Mouse (Mus musculus) midbrain, embryonic 12.5 days (tissue): ENCODE data around the gene Gabrb2. TPM values are rescaled to one million over a fixed set of nuclear protein-coding genes. Genes with fewer than 3 reads are reported as not detected.

Experiments
- ATAC-seq: fragments of 200-750 bp; cut with Nextera tagmentation; 2 replicates; pipeline ENCODE4 v1.8.0; 2017; ENCODE audit warnings: low read depth, moderate TSS enrichment, moderate library complexity; ENCODE audit not compliant: low FRiP score
- H3K27ac ChIP-seq: fragments of 300-500 bp; sonication (generic); replicated peaks from 2 replicates; pipeline ENCODE4 v1.5.1; 2016; ENCODE audit warnings: mild to moderate bottlenecking
- H3K27me3 ChIP-seq: fragments of 300-500 bp; sonication (generic); 2 replicates; pipeline ENCODE4 v1.6.1; 2016; ENCODE audit warnings: mild to moderate bottlenecking
- H3K36me3 ChIP-seq: fragments of 300-500 bp; sonication (generic); 2 replicates; pipeline ENCODE4 v1.6.1; 2016
- H3K4me1 ChIP-seq: fragments of 300-500 bp; sonication (generic); 2 replicates; pipeline ENCODE4 v1.6.1; 2016
- H3K4me2 ChIP-seq: fragments of 300-500 bp; sonication (generic); replicated peaks from 2 replicates; pipeline ENCODE4 v1.6.1; 2016; ENCODE audit warnings: mild to moderate bottlenecking, moderate library complexity
- H3K4me3 ChIP-seq: fragments of 300-500 bp; sonication (generic); 2 replicates; pipeline ENCODE4 v1.5.1; 2016; ENCODE audit warnings: mild to moderate bottlenecking
- H3K9ac ChIP-seq: fragments of 300-500 bp; sonication (generic); replicated peaks from 2 replicates; pipeline ENCODE4 v1.6.1; 2016; ENCODE audit warnings: mild to moderate bottlenecking, moderate library complexity
- H3K9me3 ChIP-seq: fragments of 300-500 bp; sonication (generic); 2 replicates; pipeline ENCODE4 v1.6.1; 2016; ENCODE audit warnings: mild to moderate bottlenecking
- whole genome bisulfite sequencing: fragments of 180-500 bp; shearing (Covaris S2); methylation state at CpG from one replicate; pipeline ENCODE4 v1.1.7; 2016; 5-methylcytosine and 5-hydroxymethylcytosine counted together
- polyA plus RNA-seq: library from polyadenylated mRNA; unstranded; fragments of >200 nt; fragmentation: Nextera tagmentation; extraction: Ambion mirVana; gene quantifications from 2 replicates; pipeline ENCODE4 v1.2.1, GENCODE M21; 2016

The Gabrb2 gene
- polyA plus RNA-seq, 1 experiment from 2014 or later: 19.6 TPM

GRCm38 (mm10) chr11:42448929-42449328 is 29.4 kb downstream of the Gabrb2 start:
- Histone ChIP-seq H3K36me3 (no peaks in the 10 kb centered on the region), H3K27me3 (no peaks in the 10 kb centered on the region), H3K4me2 (no peak overlapping the region), H3K9me3 (no peaks in the 10 kb centered on the region), H3K27ac (no peak overlapping the region), H3K4me3 (no peak overlapping the region), H3K4me1 (no peaks in the 10 kb centered on the region), H3K9ac (no peak overlapping the region)
- ATAC-seq: no peak
- WGBS: 90% methylated on average over 4 of the region's 4 CpGs

GRCm38 (mm10) chr11:42464136-42464535 is 44.6 kb downstream of the Gabrb2 start:
- H3K27me3 ChIP-seq: no peaks in the 10 kb centered on the region
- H3K27ac ChIP-seq: no peak overlapping the region
- H3K9ac ChIP-seq: no peak overlapping the region
- no peaks in the 10 kb centered on the region for H3K36me3 ChIP-seq
- 87% methylated on average over 1 of the region's 1 CpGs for WGBS
- no peak overlapping the region for H3K4me3 ChIP-seq
- no peak for ATAC-seq
- no peaks in the 10 kb centered on the region for H3K4me1 ChIP-seq
- H3K4me2 ChIP-seq: no peak overlapping the region
- no peaks in the 10 kb centered on the region for H3K9me3 ChIP-seq

GRCm38 (mm10) chr11:42468381-42468780 is 48.8 kb downstream of the Gabrb2 start:
- H3K9me3 ChIP-seq: no peaks in the 10 kb centered on the region
- no peaks in the 10 kb centered on the region for H3K4me1 ChIP-seq
- WGBS: 95% methylated on average over 3 of the region's 3 CpGs
- no peak overlapping the region for H3K4me2 ChIP-seq
- H3K4me3 ChIP-seq: no peak overlapping the region
- no peaks in the 10 kb centered on the region for H3K36me3 ChIP-seq
- no peak overlapping the region for H3K27ac ChIP-seq
- ATAC-seq: no peak
- no peaks in the 10 kb centered on the region for H3K27me3 ChIP-seq
- no peak overlapping the region for H3K9ac ChIP-seq

- Histone ChIP-seq H3K4me1 (no peaks in the 10 kb centered on the region), H3K27me3 (no peaks in the 10 kb centered on the region), H3K27ac (no peak overlapping the region), H3K4me3 (no peak overlapping the region), H3K9ac (no peak overlapping the region), H3K9me3 (no peaks in the 10 kb centered on the region), H3K36me3 (no peaks in the 10 kb centered on the region), H3K4me2 (no peak overlapping the region)
- ATAC-seq: no peak
- 62% methylated on average over 3 of the region's 3 CpGs for WGBS
Observed at GRCm38 (mm10) chr11:42474523-42474922, 55.0 kb downstream of the Gabrb2 start.

DNA sequence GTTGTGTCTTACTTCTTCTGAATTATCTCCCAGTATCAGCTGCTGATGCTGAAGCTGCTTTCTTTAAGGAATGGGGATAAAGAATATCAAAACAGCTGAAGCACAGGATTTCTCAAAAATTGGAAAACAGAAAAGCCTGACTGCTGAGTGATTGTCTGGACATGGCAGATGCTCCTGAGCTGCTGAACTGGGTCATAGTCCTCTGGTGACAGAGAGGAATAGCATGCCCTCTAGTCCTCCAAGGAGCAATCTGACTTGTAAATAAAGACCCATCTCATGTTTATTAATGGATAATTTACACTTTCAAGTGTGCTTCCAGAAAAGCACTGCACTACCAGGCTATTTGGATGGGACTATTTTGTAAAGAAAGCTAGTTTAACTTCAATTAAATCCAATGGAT is 68.1 kb downstream of the Gabrb2 start:
- H3K9me3 ChIP-seq: no peaks in the 10 kb centered on the region
- no peak overlapping the region for H3K4me3 ChIP-seq
- H3K4me1 ChIP-seq: 0 out of 2 replicates have a peak, but pooled peaks cover 4% of the 10 kb centered on the region
- ATAC-seq: peak; percentile 84
- no peak overlapping the region for H3K4me2 ChIP-seq
- no peaks in the 10 kb centered on the region for H3K36me3 ChIP-seq
- H3K9ac ChIP-seq: no peak overlapping the region
- no peaks in the 10 kb centered on the region for H3K27me3 ChIP-seq
- H3K27ac ChIP-seq: no peak overlapping the region

GRCm38 (mm10) chr11:42501166-42501565 is 81.6 kb downstream of the Gabrb2 start:
- Histone ChIP-seq H3K4me2 (no peak overlapping the region), H3K9me3 (no peaks in the 10 kb centered on the region), H3K36me3 (no peaks in the 10 kb centered on the region), H3K9ac (no peak overlapping the region), H3K27ac (no peak overlapping the region), H3K4me3 (no peak overlapping the region), H3K27me3 (no peaks in the 10 kb centered on the region), H3K4me1 (no peaks in the 10 kb centered on the region)
- peak; percentile 41; the same call in 1 of the 2 replicates for ATAC-seq

GRCm38 (mm10) chr11:42505436-42505835 is 85.9 kb downstream of the Gabrb2 start:
- no peak overlapping the region for H3K4me3 ChIP-seq
- no peak overlapping the region for H3K4me2 ChIP-seq
- WGBS: 79% methylated on average over 2 of the region's 2 CpGs
- H3K27me3 ChIP-seq: no peaks in the 10 kb centered on the region
- no peaks in the 10 kb centered on the region for H3K9me3 ChIP-seq
- no peak overlapping the region for H3K27ac ChIP-seq
- ATAC-seq: no peak
- no peak overlapping the region for H3K9ac ChIP-seq
- H3K36me3 ChIP-seq: no peaks in the 10 kb centered on the region
- no peaks in the 10 kb centered on the region for H3K4me1 ChIP-seq

DNA sequence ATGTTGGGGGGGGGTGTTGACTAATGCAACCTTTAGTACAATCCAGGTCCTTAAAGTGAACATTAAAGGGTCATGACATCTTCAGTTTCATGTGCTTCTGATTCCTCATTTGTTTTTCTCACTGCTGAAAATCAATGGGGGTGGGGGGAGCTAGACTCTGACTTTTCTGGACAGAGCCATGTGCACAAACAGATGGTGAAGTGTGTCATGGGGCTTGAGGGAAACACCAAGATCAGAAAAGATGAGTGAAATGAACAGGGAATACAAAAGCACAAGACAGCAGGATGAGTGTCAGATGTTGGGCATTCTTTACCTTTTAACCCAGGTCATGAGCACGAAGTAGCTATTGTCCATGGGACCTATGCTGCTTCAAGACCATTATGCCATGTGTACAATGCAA is 86.4 kb downstream of the Gabrb2 start:
- Histone ChIP-seq H3K36me3 (no peaks in the 10 kb centered on the region), H3K4me3 (no peak overlapping the region), H3K4me2 (no peak overlapping the region), H3K27ac (no peak overlapping the region), H3K27me3 (no peaks in the 10 kb centered on the region), H3K9ac (no peak overlapping the region), H3K9me3 (no peaks in the 10 kb centered on the region), H3K4me1 (no peaks in the 10 kb centered on the region)
- ATAC-seq: no peak
- 57% methylated on average over 1 of the region's 1 CpGs for WGBS

GRCm38 (mm10) chr11:42521960-42522359 is 102.4 kb downstream of the Gabrb2 start:
- Histone ChIP-seq H3K4me3 (no peak overlapping the region), H3K27ac (no peak overlapping the region), H3K27me3 (no peaks in the 10 kb centered on the region), H3K4me1 (no peaks in the 10 kb centered on the region), H3K4me2 (no peak overlapping the region), H3K36me3 (no peaks in the 10 kb centered on the region), H3K9me3 (no peaks in the 10 kb centered on the region), H3K9ac (no peak overlapping the region)
- no peak for ATAC-seq
- WGBS: 84% methylated on average over 2 of the region's 2 CpGs

DNA sequence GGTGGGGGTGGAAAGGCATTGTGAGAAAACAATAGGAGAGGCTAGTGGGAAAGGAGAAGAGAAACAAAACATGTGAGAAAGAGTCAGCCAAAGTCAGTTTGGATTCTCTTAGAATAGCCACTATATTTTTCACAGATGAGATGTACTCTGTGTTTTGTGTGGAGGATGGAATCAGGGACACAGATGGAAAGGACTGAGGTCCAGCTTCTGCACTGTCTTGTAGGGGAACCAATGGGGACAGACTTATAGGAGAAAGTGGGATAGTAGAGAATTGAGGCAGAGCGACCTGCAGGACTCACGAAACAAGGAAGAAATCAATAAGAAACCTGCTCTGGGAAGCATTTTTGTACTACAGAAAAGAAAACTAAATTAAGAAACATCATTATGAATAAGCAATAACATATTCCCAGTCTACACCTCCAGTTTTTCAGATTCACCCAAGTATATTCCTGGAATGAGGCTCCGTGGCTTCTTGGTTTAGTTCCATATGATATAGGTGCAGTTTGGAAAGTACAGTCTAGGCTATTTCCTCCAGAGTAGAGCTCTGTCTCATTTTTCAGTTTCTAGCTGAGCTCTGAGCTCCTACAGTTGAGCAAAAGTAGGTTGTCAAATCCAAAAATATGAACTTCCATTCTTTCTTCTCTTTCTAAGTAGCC is 108.8 kb downstream of the Gabrb2 start:
- H3K9me3 ChIP-seq: no peaks in the 10 kb centered on the region
- H3K27me3 ChIP-seq: no peaks in the 10 kb centered on the region
- no peak overlapping the region for H3K4me3 ChIP-seq
- no peak overlapping the region for H3K27ac ChIP-seq
- ATAC-seq: no peak
- no peaks in the 10 kb centered on the region for H3K4me1 ChIP-seq
- H3K4me2 ChIP-seq: no peak overlapping the region
- 94% methylated on average over 3 of the region's 3 CpGs for WGBS
- no peak overlapping the region for H3K9ac ChIP-seq
- no peaks in the 10 kb centered on the region for H3K36me3 ChIP-seq

- H3K4me2 ChIP-seq: no peak overlapping the region
- H3K27me3 ChIP-seq: no peaks in the 10 kb centered on the region
- no peak for ATAC-seq
- WGBS: 63% methylated on average over 2 of the region's 2 CpGs
- no peak overlapping the region for H3K27ac ChIP-seq
- no peaks in the 10 kb centered on the region for H3K4me1 ChIP-seq
- no peaks in the 10 kb centered on the region for H3K36me3 ChIP-seq
- H3K9me3 ChIP-seq: no peaks in the 10 kb centered on the region
- no peak overlapping the region for H3K9ac ChIP-seq
- H3K4me3 ChIP-seq: no peak overlapping the region
Observed at GRCm38 (mm10) chr11:42532577-42532976, 113.0 kb downstream of the Gabrb2 start.

DNA sequence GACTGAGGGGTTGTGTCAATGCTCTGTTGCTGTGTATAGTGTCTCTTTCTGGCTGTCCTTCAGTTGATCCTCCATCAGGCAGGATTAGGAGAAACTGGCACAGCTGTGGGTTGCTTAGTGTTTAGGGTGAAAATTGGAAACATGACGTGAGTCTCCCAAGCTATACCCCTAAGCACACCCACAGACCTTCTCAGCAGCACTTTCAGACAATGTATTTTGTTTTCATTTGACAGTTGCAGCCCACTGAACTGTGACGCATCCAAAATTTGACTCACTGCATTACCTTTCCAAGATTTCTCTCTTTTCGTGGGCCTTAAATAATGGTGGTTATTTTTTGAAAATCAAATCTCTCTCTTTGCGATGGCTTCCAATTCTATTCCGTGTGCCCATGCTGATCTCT is 115.7 kb downstream of the Gabrb2 start:
- no peaks in the 10 kb centered on the region for H3K27me3 ChIP-seq
- no peaks in the 10 kb centered on the region for H3K4me1 ChIP-seq
- H3K9ac ChIP-seq: no peak overlapping the region
- no peak for ATAC-seq
- no peak overlapping the region for H3K4me3 ChIP-seq
- WGBS: 76% methylated on average over 5 of the region's 5 CpGs
- no peaks in the 10 kb centered on the region for H3K36me3 ChIP-seq
- no peak overlapping the region for H3K27ac ChIP-seq
- no peaks in the 10 kb centered on the region for H3K9me3 ChIP-seq
- no peak overlapping the region for H3K4me2 ChIP-seq

- Histone ChIP-seq H3K4me3 (no peak overlapping the region), H3K4me1 (no peaks in the 10 kb centered on the region), H3K27ac (no peak overlapping the region), H3K4me2 (no peak overlapping the region), H3K27me3 (no peaks in the 10 kb centered on the region), H3K9ac (no peak overlapping the region), H3K9me3 (no peaks in the 10 kb centered on the region), H3K36me3 (no peaks in the 10 kb centered on the region)
- ATAC-seq: no peak
- 88% methylated on average over 1 of the region's 1 CpGs for WGBS
Observed at GRCm38 (mm10) chr11:42535861-42536260, 116.3 kb downstream of the Gabrb2 start.
